Mouse (Mus musculus) R1 (cell line): ENCODE measurements at regions not wholly inside any gene's neighbourhood (a gene's known extent, or its start where the extent isn't known, plus 50 kb on each side); places are given as distances from the start of the nearest gene placed in this dataset.
A peak's percentile ranks its signal among the peaks of the same experiment; 100 is the strongest.

Experiments
- DNase-seq: peaks from one replicate; pipeline ENCODE4 v3.0.0-alpha.2; 2018; ENCODE audit warnings: low read depth, low spot score

DNA sequence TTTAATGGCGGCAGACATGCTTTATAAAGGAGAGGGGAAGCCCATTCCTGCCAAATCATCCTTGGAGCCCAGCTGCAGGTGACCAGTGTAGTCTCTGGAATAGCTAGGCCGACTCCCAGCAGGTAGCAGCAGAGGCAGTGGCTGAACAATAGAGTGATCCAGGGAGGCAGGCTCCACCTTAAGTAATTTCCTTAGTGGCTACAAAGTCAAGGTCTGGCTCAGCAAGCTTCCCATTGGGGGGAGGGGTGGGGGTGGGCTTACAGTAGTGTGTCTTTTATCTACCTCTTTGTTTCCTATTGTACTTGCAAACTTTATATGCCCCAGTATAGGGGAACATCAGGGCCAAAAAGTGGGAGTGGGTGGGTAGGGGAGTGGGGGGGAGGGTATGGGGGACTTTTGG is 1080.0 kb upstream of the Pcdh10 start:
- DNase-seq: peak; percentile 94

DNA sequence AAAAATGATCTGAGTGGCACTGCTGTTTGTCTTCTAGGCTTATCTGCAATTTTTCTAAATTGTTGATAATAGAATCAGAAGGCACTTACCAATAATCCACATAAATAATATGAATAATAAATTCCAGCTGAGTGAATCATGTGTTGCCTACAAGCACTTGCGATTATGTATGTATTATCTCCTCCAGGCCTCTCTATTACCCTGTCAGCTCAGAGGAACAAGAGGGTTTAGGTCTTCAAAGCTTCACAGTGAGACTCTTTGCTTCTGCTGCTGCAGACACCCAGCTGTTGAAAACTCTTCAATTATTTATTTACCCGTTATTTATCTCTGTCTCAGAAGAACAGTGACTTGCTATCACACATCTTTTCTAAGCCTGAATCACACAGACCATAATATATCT is 1077.1 kb upstream of the Pcdh10 start:
- no peak for DNase-seq

GRCm38 (mm10) chr3:44323205-44323604 is 1055.0 kb upstream of the Pcdh10 start:
- no peak for DNase-seq
